Mouse (Mus musculus) brain, embryonic 14.5 days (tissue): ENCODE measurements around the gene C1rl.

Experiments
- CTCF ChIP-seq: fragments of 200-500 bp; IDR thresholded peaks from 2 replicates; pipeline ENCODE4 v1.5.1; 2012; ENCODE audit warnings: inconsistent platforms, mild to moderate bottlenecking, moderate library complexity, borderline replicate concordance; ENCODE audit not compliant: insufficient read depth, insufficient read length; ENCODE audit errors: extremely low read depth
- POLR2A ChIP-seq: fragments of 200-500 bp; IDR thresholded peaks from 2 replicates; pipeline ENCODE4 v1.6.1; 2012; ENCODE audit warnings: mild to moderate bottlenecking, inconsistent platforms, borderline replicate concordance; ENCODE audit not compliant: poor library complexity, insufficient read depth, insufficient read length, severe bottlenecking; ENCODE audit errors: extremely low read depth

DNA sequence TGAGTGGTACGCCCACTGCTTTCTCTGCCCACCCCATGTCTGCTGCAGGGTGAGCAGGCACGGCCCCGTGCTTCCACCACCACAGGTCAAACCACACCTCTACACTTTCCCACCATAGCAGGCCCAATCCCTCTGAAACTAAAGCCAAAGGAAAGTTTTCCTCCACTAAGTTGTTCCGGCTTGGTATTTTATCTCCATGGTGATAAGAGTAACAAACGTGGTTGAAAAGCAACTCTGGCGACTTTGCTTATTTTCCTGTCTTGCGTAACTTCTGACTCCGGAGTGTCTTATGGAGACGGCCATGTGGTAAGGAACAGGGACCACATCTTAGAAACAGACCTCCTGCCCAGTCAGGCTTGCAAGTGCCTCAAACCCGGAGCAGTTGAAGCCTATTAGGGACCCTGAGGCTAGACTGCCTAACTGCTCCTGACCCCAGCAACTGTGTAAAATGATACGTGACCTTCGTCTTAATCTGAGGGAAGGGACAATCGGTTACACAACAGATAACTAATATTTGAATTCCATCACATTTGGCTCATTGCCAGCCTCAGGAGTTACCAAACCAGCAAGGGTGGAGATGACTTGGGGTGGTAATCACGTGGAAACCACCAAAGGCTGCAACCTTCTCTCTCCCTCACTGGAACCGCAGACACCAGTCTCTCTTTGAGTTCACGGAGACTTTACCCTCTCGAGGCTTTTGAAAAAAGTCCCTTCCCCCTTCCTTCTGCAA, 14.8 kb upstream of the C1rl start:
- TF ChIP-seq CTCF (no peak), POLR2A (no peak)
